Mouse (Mus musculus) heart, postnatal 4 days (tissue): Measurements from ENCODE around the gene Slc28a1. TPM values are rescaled to one million over a fixed set of nuclear protein-coding genes. Genes with fewer than 3 reads are reported as not detected.
"Not testable (repeated sequence)": the region's sequence is repeated elsewhere in the genome, so short reads cannot be mapped to it uniquely, and the experiment has no call there.

ENCODE experiments used
- DNase-seq: peaks from one replicate; pipeline ENCODE4 v3.0.0; 2021
- total RNA-seq, 2 experiments: library from RNA; stranded (reverse); gene quantifications; 2 replicates each; pipeline ENCODE4 v1.2.3; 2021

Slc28a1 gene
- total RNA-seq, 2 experiments from 2014 or later = 0.33 TPM; not detected in 1

DNA sequence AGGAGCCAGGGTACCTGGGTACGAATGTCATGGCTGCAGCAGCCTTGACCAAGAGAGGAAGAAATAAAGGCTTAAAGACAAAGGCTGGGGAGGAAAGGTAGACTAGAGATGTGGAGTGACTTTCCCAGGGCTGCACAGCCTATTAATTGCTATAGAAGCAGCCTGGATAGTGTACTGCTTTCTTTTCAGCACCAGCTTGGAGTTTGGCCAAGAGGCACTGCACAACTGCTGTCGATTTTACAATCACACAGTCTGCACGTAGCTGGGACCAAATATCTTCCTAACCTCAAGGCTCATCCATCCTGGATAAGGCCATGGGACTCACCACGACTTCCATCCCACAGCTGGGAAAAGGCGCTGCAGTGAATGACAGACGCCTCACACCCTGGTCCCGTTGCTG, 54.8 kb downstream of the Slc28a1 start:
- no peak for DNase-seq

DNA sequence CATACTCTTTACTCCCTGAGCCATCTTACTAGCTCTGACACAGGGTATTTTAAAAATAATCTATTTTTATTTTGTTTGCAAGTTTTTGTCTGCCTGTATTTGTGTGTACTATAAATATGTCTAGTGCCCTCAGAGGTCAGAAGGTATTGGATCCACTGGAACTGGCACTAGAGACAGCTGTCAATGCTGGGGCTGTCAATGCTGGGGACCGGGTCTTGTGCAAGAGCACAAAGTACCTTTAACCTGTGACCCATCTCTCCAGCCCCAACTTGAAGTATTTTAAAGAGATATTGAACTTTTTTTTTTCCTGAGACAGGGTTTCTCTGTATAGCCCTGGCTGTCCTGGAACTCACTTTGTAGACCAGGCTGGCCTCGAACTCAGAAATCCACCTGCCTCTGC, 59.3 kb downstream of the Slc28a1 start:
- no peak for DNase-seq

DNA sequence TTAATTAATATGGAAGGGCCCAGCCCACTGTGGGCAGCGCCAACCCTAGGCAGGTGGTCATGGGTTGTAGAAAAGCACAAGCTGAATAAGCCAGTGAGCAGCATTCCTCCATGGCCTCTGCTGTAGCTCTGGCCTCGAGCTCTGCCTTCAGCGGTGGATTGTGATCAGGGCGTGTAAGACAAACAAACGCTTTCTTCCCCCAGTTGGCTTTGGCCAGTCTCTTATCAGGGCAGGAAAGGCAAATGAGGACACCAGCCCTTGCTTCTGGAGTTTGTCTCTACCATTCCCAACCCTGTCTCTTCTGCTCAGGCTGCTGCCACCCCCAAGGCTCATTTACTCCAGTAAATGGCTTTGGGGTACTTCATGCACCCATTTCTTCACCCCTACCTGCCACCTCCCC, 60.1 kb downstream of the Slc28a1 start:
- DNase-seq = no peak

DNA sequence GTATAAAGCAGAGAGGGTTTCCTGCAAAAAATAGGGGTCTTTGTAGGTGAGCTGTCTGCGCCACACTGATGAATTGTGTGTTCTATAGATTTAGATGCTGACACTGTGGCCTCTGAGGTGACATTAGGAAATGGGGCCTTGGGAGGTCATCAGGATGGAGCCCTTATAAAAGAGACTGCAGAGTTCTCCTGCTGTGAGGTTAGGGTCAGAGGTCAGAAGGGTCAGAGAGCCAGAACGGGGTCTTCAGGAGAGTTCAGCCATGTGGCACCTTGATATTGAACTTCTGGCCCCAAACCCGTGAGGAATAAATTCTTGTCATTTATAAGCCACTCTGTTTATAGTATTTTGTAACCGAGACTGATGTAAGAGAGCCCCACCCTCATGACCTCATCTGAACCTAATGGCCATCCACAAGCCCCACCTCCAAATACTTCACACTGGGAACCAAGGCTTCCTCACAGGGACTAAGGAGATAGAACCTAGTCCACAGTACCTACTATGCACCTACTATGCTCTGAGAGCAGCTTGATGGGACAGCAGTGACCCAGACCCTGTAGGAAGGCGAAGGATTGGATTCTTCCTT, 61.7 kb downstream of the Slc28a1 start:
- no peak for DNase-seq

DNA sequence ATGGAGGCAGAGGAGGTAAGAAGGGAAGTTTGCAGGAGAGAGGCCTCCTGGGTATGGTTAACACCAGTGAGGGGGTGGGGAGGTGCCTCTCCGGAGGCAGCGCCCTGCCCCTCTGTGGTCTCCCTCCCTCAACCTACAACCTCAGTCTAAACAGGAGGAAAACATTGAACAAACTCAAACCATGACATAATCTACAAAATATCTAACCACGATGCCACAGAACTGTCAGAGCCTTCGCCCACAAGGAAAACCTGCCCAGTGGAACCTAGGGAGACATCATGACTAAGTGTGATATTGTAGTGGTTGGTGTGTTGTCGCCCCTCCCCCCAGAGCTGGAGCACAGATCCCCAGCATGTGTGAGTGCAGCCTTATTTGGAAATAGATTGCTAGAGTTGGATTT, 64.9 kb downstream of the Slc28a1 start:
- no peak for DNase-seq

DNA sequence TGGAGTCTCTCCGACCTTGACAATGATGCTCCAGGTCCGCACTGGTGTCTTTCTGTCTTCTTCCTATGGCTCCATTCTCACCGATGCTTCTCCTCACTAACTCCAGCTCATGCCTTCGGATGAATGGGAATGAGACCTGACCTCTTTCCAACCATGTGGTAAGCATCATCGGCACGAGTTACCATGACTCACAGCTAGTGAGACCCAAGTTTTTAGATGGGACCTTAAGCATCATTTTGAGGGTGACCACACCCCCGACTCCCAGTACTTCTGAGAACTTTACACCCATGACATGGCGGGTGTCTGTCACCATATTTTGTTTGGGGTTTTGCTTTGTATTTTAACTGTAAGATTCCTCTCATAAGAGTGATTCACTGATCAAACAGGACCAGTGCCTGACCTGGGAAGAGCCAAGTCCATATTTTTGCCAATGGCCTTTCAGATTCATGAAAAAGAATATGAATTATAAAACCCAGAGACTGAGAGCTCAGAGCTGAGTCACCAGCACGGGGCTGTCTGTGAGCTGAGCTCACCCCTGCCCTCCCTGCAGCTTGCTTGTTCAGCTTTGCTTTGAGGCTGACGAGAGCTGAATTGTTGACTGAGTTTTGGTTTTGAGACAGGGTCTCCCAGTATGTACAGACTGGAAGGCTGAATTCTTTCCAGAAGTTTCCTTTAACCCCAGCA, 68.0 kb downstream of the Slc28a1 start:
- DNase-seq = no peak

DNA sequence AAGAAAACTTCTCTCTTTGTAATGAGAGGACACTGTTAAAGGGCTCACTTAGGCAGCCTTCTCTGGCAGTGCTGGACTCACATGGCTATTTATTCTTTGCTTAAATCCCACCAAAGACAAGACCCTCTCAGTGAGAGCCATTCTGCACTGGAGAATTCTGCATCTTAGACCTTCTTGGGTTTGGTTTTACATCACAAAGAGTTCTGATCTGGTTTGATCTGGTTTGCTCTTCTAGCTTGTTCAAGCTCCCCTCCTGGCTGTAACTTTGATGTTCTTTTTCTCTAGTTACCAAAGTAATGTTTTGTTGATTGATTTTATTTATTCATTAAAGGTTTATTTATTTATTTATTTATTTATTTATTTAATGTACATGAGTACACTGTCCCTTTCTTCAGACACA, 68.6 kb downstream of the Slc28a1 start:
- DNase-seq = no peak

DNA sequence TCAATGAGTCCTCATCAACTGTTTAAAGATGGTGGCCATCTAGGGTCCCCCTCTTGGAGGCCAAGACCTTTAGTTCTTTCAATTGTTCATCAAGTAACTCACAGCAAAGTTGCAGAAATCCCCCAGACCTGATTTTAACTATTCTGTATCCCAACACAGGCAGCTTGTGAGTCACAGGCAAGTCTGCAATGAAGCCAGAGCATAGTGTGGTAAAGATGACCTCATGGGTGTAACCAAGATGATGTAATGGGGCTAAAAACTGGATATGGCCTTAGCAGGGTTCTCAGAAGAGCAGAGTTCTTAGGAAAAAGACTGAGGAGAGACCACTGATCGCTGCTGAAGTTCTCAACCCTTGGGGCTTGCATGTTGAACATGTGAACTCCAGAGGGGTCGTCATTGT, 69.5 kb downstream of the Slc28a1 start:
- no peak for DNase-seq

DNA sequence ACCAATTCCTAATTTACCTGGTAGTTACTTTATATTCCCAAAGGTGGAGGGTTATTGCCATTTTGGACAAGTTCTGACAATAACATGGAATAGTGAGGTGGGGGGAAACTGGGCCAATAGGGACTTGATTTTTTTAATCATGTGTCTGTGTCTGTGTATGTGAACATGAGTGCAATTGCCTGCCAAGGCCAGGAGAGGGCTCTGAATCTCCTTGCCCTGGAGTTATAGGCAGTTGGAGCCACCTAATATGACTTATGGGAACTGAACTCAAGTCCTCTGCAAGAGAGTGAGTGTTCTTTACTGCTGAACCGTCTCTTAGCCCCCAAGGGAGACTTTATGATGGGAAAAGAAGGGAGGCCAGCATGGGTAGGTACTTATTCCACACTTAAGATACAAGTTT, 70.1 kb downstream of the Slc28a1 start:
- DNase-seq = no peak

DNA sequence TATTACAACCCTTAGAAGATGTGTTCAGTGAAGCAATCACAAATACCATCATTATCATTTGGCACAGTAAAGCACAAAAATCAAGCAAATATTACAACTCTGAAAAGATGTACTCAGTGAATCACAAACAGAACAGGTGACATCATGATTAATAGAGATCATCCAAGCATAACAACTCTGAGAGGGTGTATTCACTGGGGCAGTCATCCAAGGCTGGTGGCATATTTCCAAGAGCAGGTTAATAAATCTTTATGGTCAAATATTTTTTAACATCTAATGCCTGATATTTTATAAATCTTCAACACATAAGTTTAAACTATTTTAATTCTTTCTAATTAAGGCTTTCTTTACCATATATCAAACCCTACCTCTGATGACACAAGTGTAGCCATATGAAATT, 71.4 kb downstream of the Slc28a1 start:
- not testable (repeated sequence) for DNase-seq

DNA sequence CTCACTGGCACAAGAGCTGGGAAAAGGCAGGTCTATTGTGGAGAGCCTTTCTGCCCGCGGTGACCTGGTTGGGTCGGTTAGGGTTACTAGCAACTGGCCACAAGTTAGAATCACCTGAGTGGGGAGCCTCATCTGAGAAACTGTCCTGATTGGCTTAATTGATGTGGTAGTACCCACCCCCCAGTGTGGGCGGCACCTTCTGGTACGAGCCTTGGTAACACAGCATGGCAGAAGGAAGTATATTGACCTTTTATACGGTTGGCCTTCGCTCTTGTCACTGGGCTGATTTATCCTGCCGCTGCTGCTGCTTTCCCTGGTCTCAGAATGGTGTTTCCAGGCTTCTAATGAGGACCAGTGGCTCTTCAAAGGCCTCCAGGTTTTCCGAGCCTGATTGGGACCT, 74.6 kb downstream of the Slc28a1 start:
- no peak for DNase-seq

DNA sequence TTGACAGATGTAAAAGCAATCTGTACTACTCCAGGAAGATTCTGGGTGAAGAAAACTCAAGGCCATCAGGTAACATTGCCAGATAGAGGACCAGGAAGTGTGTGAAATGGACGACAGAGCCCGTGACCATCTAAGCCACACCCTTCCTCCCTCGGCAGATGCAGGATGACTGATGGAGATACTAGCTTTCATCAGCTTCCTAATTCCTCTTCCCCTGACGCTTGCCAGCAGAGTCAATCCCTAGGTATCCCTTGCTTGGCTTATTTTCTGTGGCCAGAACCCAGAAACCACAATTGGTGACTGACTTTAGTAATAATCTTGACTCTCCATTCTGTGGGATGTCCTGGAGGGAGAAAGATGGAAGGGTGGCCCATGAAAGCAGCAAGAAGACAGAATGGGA, 80.9 kb downstream of the Slc28a1 start:
- no peak for DNase-seq

DNA sequence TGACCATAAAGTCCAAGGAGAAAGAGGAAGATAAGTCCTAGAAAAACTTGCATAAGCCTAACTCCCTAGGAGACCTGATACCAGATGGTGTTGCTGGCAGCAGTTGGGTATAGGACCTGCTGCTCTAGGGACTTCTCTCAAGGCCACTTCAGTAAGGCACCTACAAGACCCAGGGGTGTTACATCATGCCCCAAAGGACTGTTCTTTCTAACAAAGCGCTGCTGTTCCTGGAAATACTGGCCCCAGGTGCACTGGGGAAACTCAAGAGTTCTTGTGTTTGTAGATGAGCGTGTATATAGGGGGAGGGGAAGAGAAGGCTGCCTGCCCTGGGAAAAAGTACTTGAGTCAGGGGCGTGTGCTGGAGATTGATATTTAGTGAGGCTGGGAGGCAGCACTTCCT, 82.2 kb downstream of the Slc28a1 start:
- DNase-seq = no peak

DNA sequence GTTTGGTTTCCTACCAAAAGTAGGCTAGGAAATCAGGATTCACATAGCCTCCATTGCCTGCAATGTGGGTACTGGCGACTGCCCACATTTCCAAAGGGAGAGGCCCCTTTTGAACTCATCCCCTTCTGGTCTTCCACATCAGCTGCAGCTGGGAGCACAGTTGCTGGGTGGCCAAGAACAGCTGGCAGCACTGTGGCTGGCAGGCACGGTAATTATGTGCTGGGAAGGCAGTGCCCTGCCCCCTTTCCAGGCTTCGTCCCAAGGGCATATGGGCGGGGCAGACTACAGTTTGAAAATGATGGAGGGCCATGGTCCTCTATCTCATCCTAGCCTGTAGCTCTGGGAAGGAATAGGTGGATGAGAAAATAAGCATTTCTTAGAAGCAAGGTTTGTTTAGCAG, 83.9 kb downstream of the Slc28a1 start:
- DNase-seq = peak; percentile 29

DNA sequence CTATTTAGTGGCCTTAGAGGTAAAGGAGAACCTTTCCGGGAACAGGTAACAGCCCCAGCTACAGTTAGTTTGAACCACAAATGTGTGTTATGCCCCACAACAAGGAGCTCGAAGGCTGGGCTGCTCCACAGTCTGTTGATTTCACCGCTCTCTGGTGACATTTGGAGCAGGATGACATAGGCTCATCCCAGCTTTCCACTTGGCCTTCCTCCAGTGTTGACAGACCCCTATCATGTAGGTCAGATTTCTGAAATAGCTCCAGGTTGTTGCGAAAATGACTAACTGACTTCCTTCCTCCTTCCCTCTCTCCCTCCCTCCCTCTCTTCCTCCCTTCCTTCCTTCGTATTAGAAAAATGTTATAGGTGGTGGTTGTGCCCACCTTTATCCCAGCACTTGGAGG, 84.5 kb downstream of the Slc28a1 start:
- DNase-seq = no peak

DNA sequence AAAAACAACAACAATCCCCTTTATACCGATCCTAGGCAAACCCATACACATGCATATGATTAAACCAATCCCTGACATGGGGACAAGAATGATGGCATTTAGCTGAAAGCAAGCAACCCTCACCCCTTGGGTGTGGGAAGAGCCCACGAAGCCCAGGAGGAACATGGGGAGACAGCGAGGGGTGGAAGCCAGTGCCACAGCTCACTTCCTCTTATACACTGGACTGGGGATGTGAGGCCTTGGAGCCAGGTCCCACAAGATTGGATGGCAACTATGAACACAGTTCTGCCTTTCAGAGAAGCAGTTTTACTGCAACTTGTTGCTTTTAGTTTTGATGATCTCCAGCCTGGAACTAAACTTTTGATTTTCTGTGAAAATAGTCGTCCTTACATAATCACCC, 85.2 kb downstream of the Slc28a1 start:
- DNase-seq = no peak

DNA sequence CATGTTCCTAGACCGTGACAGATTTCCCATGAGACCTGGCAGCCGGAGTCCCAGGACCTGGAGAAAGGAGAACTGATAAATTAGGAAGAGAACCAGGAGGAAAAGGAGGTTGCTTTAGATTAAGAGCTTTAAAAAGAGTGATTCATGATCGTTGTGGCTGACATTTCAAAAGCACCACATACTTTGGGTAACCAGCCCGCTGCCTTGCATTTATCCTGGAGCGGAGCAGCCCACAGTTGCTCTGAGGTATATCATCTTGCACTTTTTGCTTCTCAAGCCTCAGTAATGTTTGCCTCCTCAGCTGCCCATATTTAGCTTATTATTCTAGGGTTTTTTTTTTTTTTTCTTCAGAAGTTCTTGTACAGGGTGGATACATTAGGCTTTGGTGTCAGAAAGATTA, 87.8 kb downstream of the Slc28a1 start:
- DNase-seq = no peak

DNA sequence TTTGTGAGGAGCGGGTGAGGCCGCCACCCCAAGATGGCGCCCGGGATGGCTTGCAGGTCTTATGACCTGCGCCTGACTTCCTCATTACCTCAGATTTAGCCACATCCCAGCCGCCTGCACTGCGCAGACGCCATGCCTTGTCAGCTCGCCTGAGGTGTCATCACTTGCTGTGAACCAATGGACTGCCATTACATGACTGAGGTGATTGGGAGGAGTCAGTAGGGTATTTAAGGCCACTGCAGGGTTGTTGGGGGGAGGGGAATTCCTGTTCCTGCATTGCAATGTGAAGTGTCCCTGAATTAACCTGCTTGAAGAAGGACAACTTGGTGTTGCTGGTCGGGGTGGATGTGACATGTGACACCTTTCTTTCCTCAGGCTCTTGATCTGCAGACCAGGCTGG, 89.0 kb downstream of the Slc28a1 start:
- not testable (repeated sequence) for DNase-seq

DNA sequence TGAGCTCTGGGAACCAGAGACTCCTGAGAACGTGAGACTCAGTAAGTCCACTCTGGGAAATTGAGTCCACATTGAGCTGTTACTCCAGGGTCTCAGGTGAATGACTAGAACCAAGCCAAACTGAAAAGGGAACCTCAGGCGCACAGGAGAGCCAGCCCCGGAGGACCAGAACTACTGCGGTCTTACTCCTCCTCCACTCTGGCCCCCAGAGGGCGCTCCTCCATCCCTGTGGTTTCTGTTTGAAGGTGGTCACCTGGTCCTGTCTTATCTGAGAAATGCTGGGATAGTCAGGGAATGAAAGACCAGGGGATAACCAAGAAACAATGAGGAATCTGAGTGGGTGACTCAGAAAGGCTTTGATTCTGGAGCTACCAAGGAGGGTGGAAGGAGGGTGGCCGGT, 94.3 kb downstream of the Slc28a1 start:
- DNase-seq = peak; percentile 79

DNA sequence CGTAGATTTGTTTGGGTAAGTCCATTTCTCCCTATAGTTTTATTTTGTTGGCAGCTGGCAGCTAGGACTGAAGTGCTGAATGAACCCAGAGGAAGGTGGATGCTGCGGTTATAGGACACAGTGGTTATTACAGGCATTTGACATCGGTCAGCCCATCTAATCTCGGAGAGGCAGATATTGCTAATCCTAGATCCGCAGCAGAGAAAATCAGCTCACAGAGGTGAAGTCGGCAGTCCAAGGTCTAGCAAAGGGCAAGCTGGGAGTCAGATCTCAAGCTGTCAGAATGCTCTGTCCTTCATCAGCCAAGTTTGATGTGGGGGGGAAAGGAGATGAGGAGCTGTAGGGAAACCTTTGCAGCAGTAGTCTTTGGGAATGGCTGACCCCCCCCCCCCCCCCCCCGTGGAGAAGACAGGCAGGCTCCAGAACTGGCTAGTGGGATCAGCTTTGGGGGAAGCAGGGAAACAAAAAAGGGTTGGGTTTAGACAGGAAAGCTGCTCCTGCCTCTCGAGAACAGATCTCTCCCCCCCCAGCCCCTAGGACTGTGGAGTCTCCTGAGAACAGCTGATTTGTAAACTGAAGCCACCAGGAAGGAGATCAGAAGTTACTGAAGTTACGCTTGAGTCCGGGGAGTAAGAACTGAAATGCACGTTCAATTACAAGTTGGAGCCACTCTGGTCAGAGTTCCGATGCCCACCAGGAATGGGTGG, 95.5 kb downstream of the Slc28a1 start:
- no peak for DNase-seq

DNA sequence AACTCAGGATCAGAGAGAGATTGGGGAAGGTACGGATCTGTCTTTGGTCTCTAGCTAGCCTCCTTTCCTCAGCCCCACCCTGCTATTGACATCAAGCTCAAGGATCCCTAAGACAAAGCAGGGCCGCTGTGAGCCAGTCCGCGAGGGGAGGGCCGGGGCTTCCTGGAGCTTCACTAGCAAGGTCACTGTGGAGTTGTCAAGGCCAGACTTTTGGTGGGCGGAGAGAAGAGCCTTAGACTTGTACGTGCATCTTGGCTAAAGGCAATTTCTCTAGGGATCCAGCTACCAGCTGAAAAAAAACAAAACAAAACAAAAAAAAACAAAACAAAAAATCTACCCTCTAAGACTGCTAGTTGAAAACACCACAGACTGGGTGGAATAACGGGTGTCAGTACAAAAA, 97.2 kb downstream of the Slc28a1 start:
- DNase-seq = peak; percentile 42

DNA sequence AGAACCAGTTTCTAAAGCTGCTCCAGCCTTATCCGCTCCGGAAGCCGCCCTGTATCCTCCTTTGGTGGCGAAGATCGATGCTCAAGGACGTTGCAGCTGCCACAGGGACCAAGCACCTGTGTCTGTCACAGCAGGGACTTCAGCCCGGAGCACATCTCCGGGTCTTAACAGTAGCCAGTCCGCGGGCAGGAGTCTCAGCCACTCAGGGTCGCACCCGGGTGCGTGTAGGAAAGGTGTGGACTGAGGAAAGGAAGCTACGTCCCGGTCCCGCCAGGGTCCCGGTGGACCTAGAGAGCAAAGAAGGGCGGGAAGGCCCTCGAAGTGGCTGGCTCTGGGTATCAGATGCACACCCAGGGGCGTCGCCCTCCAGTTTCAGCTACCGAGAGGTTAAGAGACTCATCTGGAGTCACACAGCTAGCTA, 97.7 kb downstream of the Slc28a1 start:
- peak; percentile 75 for DNase-seq

DNA sequence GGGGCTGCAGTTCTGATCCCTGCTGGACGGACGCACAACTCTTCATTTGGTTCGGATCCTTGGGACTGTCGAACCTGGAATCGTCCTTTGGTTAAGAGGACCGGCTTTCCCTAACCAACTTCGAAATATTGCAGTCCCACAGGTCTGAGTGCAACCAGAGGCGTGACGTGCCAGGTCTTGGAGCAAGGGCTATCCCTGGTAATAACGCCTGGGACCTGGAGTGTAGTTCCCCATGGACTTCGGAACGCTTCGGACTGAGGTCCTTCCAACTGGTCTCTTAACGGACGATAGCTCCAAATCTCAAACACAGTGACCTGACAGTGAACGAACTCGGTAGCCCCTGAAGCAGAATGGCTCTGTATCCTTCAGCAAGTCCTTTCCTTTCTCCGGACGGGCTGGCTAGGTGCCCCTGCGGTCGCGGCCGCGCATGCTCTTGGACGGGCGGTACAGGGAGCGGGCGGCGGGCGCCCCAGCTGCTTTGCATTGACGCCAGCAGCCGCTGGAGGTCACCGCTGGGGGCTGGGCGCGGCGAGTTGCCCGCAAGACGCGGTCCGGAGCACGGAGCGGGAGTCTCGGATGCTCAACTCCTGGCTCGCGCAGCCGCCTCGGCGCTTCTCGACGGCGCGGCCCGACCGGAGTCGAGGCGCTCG, 98.2 kb downstream of the Slc28a1 start:
- peak; percentile 98 for DNase-seq
